Mouse (Mus musculus) ES-E14 (cell line): ENCODE measurements around the gene Gss. TPM values are rescaled to one million over a fixed set of nuclear protein-coding genes. Genes with fewer than 3 reads are reported as not detected.

ENCODE experiments used
- DNase-seq: peaks from one replicate; pipeline ENCODE4 v3.0.0-alpha.2; 2013; ENCODE audit warnings: low read depth, low spot score
- H3K27ac ChIP-seq: 2 replicates; pipeline ENCODE4 v1.5.1; 2012; ENCODE audit warnings: low read depth, mild to moderate bottlenecking, low read length, moderate library complexity, mixed read lengths; ENCODE audit not compliant: poor library complexity, insufficient read depth, severe bottlenecking
- H3K36me3 ChIP-seq: 2 replicates; pipeline ENCODE4 v1.6.1; 2012; ENCODE audit warnings: mild to moderate bottlenecking, low read length, moderate library complexity, mixed read lengths; ENCODE audit not compliant: control insufficient read depth, poor library complexity, insufficient read depth, severe bottlenecking
- H3K4me1 ChIP-seq, 2 experiments: fragments of 150-350 bp in 1 of 2; sonication (generic) in 1 of 2; 2 replicates each; pipeline ENCODE4 v1.6.1; 2012; ENCODE audit warnings: low read length in 2 of 2, mild to moderate bottlenecking in 1 of 2, mixed read lengths in 1 of 2; ENCODE audit not compliant: control insufficient read depth in 2 of 2, insufficient read depth in 2 of 2, poor library complexity in 1 of 2
- H3K4me3 ChIP-seq, 2 experiments: fragments of 150-350 bp in 1 of 2; sonication (generic) in 1 of 2; 2 replicates each; pipeline ENCODE4 v1.5.1; 2012; ENCODE audit warnings: low read length in 2 of 2, low read depth in 1 of 2, mild to moderate bottlenecking in 1 of 2, mixed read lengths in 1 of 2; ENCODE audit not compliant: insufficient read depth in 1 of 2, poor library complexity in 1 of 2, severe bottlenecking in 1 of 2
- H3K9ac ChIP-seq: 2 replicates; pipeline ENCODE4 v1.6.1; 2012; ENCODE audit warnings: low read depth, mild to moderate bottlenecking, low read length, mixed read lengths; ENCODE audit not compliant: poor library complexity, insufficient read depth, severe bottlenecking
- H3K9me3 ChIP-seq: fragments of 150-350 bp; sonication (generic); 2 replicates; pipeline ENCODE4 v1.6.1; 2012; ENCODE audit warnings: low read depth, mild to moderate bottlenecking, low read length; ENCODE audit not compliant: control insufficient read depth, insufficient read depth
- CHD2 ChIP-seq: IDR thresholded peaks from 2 replicates; pipeline ENCODE4 v1.6.1; 2014; ENCODE audit warnings: mild to moderate bottlenecking, low read depth, low read length, inconsistent platforms
- HCFC1 ChIP-seq: IDR thresholded peaks from 2 replicates; pipeline ENCODE4 v1.6.1; 2012; ENCODE audit warnings: low read length, inconsistent platforms, borderline replicate concordance; ENCODE audit not compliant: insufficient read depth
- MAFK ChIP-seq: IDR thresholded peaks from 2 replicates; pipeline ENCODE4 v1.6.1; 2014; ENCODE audit warnings: mild to moderate bottlenecking, low read depth, low read length, inconsistent platforms; ENCODE audit not compliant: insufficient read depth
- ZC3H11A ChIP-seq: IDR thresholded peaks from 2 replicates; pipeline ENCODE4 v1.6.1; 2012; ENCODE audit warnings: low read depth, mild to moderate bottlenecking, inconsistent platforms, low read length, borderline replicate concordance
- ZNF384 ChIP-seq: IDR thresholded peaks from 2 replicates; pipeline ENCODE4 v1.6.1; 2012; ENCODE audit warnings: low read depth, low read length, inconsistent platforms
- in situ Hi-C, 2 experiments: fragments of 600-800 bp; cut with MboI; formaldehyde crosslinking; loops; one replicate each; pipeline ENCODE4 v1.15.1; 2025; ENCODE audit warnings: low sequenced_read_pairs in 2 of 2, inconsistent platforms in 1 of 2; ENCODE audit not compliant: unreplicated experiment in 2 of 2
- total RNA-seq: library from RNA; depleted of rRNA; stranded (reverse); fragments of 300-350 nt; gene quantifications from 2 replicates; pipeline ENCODE4 v1.2.3, GENCODE M21; 2012

Gene Gss
- total RNA-seq, 1 experiment, result 27.8 TPM

GRCm38 (mm10) chr2:155585486-155585885 is 7.1 kb downstream of the Gss start:
- no peak for DNase-seq
- TF ChIP-seq HCFC1 (no peak), MAFK (peak; percentile 88)

GRCm38 (mm10) chr2:155585082-155585481 is 7.5 kb downstream of the Gss start:
- TF ChIP-seq ZC3H11A (no peak), ZNF384 (no peak), MAFK (no peak)
- 0 out of 2 replicates have a peak overlapping the region, but pooled peaks have one; percentile 1 for H3K27ac ChIP-seq
- H3K9me3 ChIP-seq, result no peaks in the 10 kb centered on the region
- in situ Hi-C loops, result no loop called here
- H3K4me3 ChIP-seq, result no peak overlapping the region
- no peak for DNase-seq
- H3K4me1 ChIP-seq, result peaks cover 5 to 7% of the 10 kb centered on the region in 2 experiments; a peak in 3 of 4 replicates
- no peak overlapping the region for H3K9ac ChIP-seq
- no peaks in the 10 kb centered on the region for H3K36me3 ChIP-seq

More at GRCm38 (mm10) chr2:155585486-155585885, 7.1 kb downstream of the Gss start:
- H3K36me3 ChIP-seq, result no peaks in the 10 kb centered on the region
- H3K9me3 ChIP-seq, result no peaks in the 10 kb centered on the region
- in situ Hi-C loops, result no loop called here
- peaks cover 9 to 10% of the 10 kb centered on the region in 2 experiments for H3K4me1 ChIP-seq
- H3K4me3 ChIP-seq, result no peak overlapping the region
- no peak overlapping the region for H3K9ac ChIP-seq
- 0 out of 2 replicates have a peak overlapping the region, but pooled peaks have one; percentile 1 for H3K27ac ChIP-seq

- peak; percentile 79 for DNase-seq
- Histone ChIP-seq H3K27ac (no peak overlapping the region), H3K4me3 (no peak overlapping the region), H3K4me1 (peaks cover 4% of the 10 kb centered on the region in 2 experiments; a peak in 3 of 4 replicates), H3K9ac (no peak overlapping the region), H3K9me3 (no peaks in the 10 kb centered on the region), H3K36me3 (no peaks in the 10 kb centered on the region)
- in situ Hi-C loops, result no loop called here
- no peak for TF ChIP-seq HCFC1
- no peak for TF ChIP-seq MAFK
- peak; percentile 70 for TF ChIP-seq ZC3H11A
These were observed 8.6 kb downstream of the Gss start for GRCm38 (mm10) chr2:155583927-155584530.

- Histone ChIP-seq H3K27ac (no peak overlapping the region), H3K9ac (no peak overlapping the region), H3K4me3 (no peak overlapping the region), H3K4me1 (peaks cover 4% of the 10 kb centered on the region in 2 experiments; a peak in 3 of 4 replicates), H3K9me3 (no peaks in the 10 kb centered on the region), H3K36me3 (peaks cover 3% of the 10 kb centered on the region; the same call in 1 of the 2 replicates)
- no peak for DNase-seq
- in situ Hi-C loops, result no loop called here
- TF ChIP-seq MAFK (no peak), CHD2 (no peak), ZC3H11A (no peak), ZNF384 (no peak), HCFC1 (no peak)
These were observed 9.6 kb downstream of the Gss start for GRCm38 (mm10) chr2:155582996-155583395.

- Histone ChIP-seq H3K36me3 (peaks cover 3% of the 10 kb centered on the region; the same call in 1 of the 2 replicates), H3K4me3 (no peak overlapping the region), H3K9ac (no peak overlapping the region), H3K27ac (no peak overlapping the region), H3K4me1 (peaks cover 4% of the 10 kb centered on the region in 2 experiments; a peak in 3 of 4 replicates), H3K9me3 (no peaks in the 10 kb centered on the region)
- TF ChIP-seq MAFK, result no peak
- no peak for TF ChIP-seq CHD2
- no peak for TF ChIP-seq ZC3H11A
- TF ChIP-seq ZNF384, result no peak
- no peak for TF ChIP-seq HCFC1
- in situ Hi-C loops, result no loop called here
- no peak for DNase-seq
These were observed 10.1 kb downstream of the Gss start for GRCm38 (mm10) chr2:155582384-155582995.
